Mouse (Mus musculus) C2C12 (cell line): ENCODE results near the gene Smim12.

ENCODE experiments used
- CEBPB ChIP-seq: IDR thresholded peaks from one replicate; pipeline ENCODE4 v1.6.1; 2011; ENCODE audit warnings: low read depth, mild to moderate bottlenecking, control low read depth, moderate library complexity
- CTCF ChIP-seq: IDR thresholded peaks from one replicate; pipeline ENCODE4 v1.5.1; 2011; ENCODE audit not compliant: control insufficient read depth, insufficient read depth, insufficient read length
- MAX ChIP-seq: IDR thresholded peaks from one replicate; pipeline ENCODE4 v1.6.1; 2011; ENCODE audit warnings: mild to moderate bottlenecking, control low read depth
- MYOG ChIP-seq: IDR thresholded peaks from one replicate; pipeline ENCODE4 v1.6.1; 2011; ENCODE audit not compliant: control insufficient read depth, insufficient read length; ENCODE audit errors: extremely low read depth
- USF1 ChIP-seq: IDR thresholded peaks from one replicate; pipeline ENCODE4 v1.6.1; 2011; ENCODE audit warnings: low read depth, mild to moderate bottlenecking, control low read depth, moderate library complexity

DNA sequence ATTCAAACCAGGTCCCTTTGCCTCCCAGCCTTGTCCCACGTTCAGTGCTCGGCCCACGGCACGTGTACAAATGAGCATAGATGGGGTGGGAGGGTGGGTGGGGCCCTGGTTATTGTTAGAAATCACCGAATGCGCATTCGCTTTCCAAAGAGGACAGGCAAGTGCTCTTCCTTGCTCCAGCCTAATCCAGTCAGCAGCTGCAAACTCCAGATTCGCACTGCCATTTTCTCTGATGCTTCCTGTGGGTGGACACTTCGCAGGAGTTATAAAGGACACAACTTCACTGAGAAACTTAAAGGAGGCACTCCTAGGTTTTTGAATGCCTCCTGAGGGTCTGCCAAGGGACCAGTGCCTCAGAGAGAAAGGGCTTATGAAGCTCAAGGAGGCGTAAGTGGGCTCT lies 6.3 kb upstream of the Smim12 start:
- TF ChIP-seq USF1 = no peak
- TF ChIP-seq MAX = no peak
- no peak for TF ChIP-seq CTCF
- TF ChIP-seq MYOG = no peak
- TF ChIP-seq CEBPB = no peak
